ENCODE assay signal across 21 mouse cellular contexts in the genomic region with DNA sequence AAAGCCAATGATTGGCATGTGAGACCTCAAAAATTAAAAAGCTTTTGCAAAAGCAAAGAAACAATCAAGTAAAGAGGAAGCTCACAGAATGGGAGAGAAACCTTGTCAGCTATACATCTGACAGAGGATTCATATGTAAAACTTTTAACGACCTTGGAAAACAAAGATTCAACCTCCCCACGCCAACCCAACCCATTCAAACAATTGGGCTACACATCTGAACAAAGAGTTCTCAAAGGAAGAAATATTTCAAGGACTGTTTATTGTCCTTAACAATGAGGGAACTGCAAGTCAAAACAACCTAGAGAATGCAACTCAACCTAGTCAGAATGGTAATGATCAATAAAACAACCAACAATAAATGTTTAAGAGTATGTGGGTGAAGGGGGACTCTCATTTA.
"Had no signal": no experiment of that assay in that cellular context is flagged by ENCODE, and none has a peak within 500 bp of the region (broad histone marks: within the 10 kb centered on the region; RNA-seq: fewer than 3 reads in every experiment).

No protein-coding gene starts in this region.

- H3K9ac ChIP-seq: liver, embryonic 15.5 days; liver, postnatal 0 days; lung, embryonic 15.5 days; midbrain, embryonic 12.5 days; neural tube, embryonic 13.5 days; neural tube, embryonic 15.5 days had no signal

- H3K27ac ChIP-seq: liver, embryonic 15.5 days; midbrain, embryonic 10.5 days; midbrain, embryonic 12.5 days; neural tube, embryonic 13.5 days; neural tube, embryonic 15.5 days had no signal

- DNase-seq: liver, postnatal 0 days; lung, adult 2 months; lung, postnatal 14 days; lung, postnatal 4 days; midbrain, embryonic 14.5 days; retina, postnatal 1 day; right cerebral cortex, adult 18-20 months; right cerebral cortex, postnatal 25 days; right cerebral cortex, postnatal 4 days; spleen, adult 18-20 months; thymus, adult 18-20 months; thymus, postnatal 14 days; thymus, postnatal 36 days had no signal

- H3K4me2 ChIP-seq: liver, embryonic 15.5 days; lung, embryonic 15.5 days; midbrain, embryonic 12.5 days; neural tube, embryonic 13.5 days; neural tube, embryonic 15.5 days had no signal

- H3K4me3 ChIP-seq: liver, embryonic 15.5 days; lung, embryonic 15.5 days; midbrain, embryonic 10.5 days; midbrain, embryonic 12.5 days; myocyte; neural tube, embryonic 13.5 days; neural tube, embryonic 15.5 days had no signal

- H3K9me3 ChIP-seq: liver, embryonic 15.5 days; lung, embryonic 15.5 days; midbrain, embryonic 10.5 days; midbrain, embryonic 12.5 days; neural tube, embryonic 15.5 days had no signal

- H3K27me3 ChIP-seq: liver, embryonic 15.5 days; lung, embryonic 15.5 days; midbrain, embryonic 12.5 days; neural tube, embryonic 13.5 days; neural tube, embryonic 15.5 days had no signal

- ATAC-seq: liver, postnatal 0 days; midbrain, embryonic 16.5 days had no signal

- H3K36me3 ChIP-seq: liver, embryonic 15.5 days; midbrain, embryonic 10.5 days; midbrain, embryonic 12.5 days; neural tube, embryonic 13.5 days; neural tube, embryonic 15.5 days had no signal

- H3K4me1 ChIP-seq: liver, embryonic 15.5 days; midbrain, embryonic 10.5 days; midbrain, embryonic 12.5 days; neural tube, embryonic 13.5 days; neural tube, embryonic 15.5 days had no signal
